Mouse (Mus musculus): ENCODE measurements around the gene Hist1h2ba.

- TF ChIP-seq CTCF (IDR thresholded peaks at IDR 0.05; ENCODE audit: low read depth, low read length) (no peak), TAL1 (conservative IDR thresholded peaks at IDR 0.05; ENCODE audit: low read depth, low read length) (no peak)
Observed at GRCm38 (mm10) chr13:23887026-23887725, 46.8 kb downstream of the Hist1h2ba start.
